10 mouse cellular contexts compared by ENCODE assay signal in genomic region chr15:86066836-86067580, GRCm38 (mm10). TPM values are rescaled to one million over a fixed set of nuclear protein-coding genes. Genes with fewer than 3 reads are reported as not detected.
DNase-seq lines count a peak whose midpoint lies in the region; ATAC-seq and TF ChIP-seq lines count a peak whose summit lies in the region.
"Had no signal": no experiment of that assay in that cellular context is flagged by ENCODE, and none has a peak within 500 bp of the region (broad histone marks: within the 10 kb centered on the region; RNA-seq: fewer than 3 reads in every experiment).

No protein-coding gene starts in this region.

- peak overlapping the region; percentile 25; the same call in 1 of the 2 replicates for H3K4me2 ChIP-seq in heart, embryonic 11.5 days
- no peak overlapping the region for H3K4me2 ChIP-seq in lung, embryonic 14.5 days
- H3K4me2 ChIP-seq in limb, embryonic 15.5 days: no peak overlapping the region
- no peak overlapping the region for H3K4me2 ChIP-seq in forebrain, embryonic 14.5 days (ENCODE audit: low read length)

- no peak; the same call in 1 of the 2 replicates for ATAC-seq in heart, embryonic 11.5 days (replicated peaks; ENCODE audit: insufficient number of reproducible peaks, low FRiP score, low TSS enrichment)
- peak; percentile 33; the same call in 1 of the 2 replicates for ATAC-seq in lung, embryonic 14.5 days (ENCODE audit: insufficient read depth)
- ATAC-seq in limb, embryonic 15.5 days (ENCODE audit: insufficient number of reproducible peaks, low FRiP score, low TSS enrichment, low read depth): 0 out of 2 replicates have a peak, but pooled peaks have one; percentile 16
- no peak for ATAC-seq in forebrain, embryonic 14.5 days

- no peak for DNase-seq in heart, adult 8-10 months (ENCODE audit: low spot score)
- no peak for DNase-seq in lung, embryonic 14.5 days
- no peak for DNase-seq in lung, postnatal 10 days
- no peak for DNase-seq in forebrain, embryonic 14.5 days (ENCODE audit: low spot score)
- no peak for DNase-seq in adipocyte (ENCODE audit: low spot score)
- DNase-seq: kidney, adult 18-20 months had no signal

- no peak overlapping the region for H3K4me3 ChIP-seq in heart, embryonic 11.5 days (ENCODE audit: low read depth, low read length)
- H3K4me3 ChIP-seq in lung, embryonic 14.5 days (ENCODE audit: low read depth, low read length): no peak overlapping the region
- no peak overlapping the region for H3K4me3 ChIP-seq in C2C12 (ENCODE audit: insufficient read depth, poor library complexity, severe bottlenecking)
- no peak overlapping the region for H3K4me3 ChIP-seq in limb, embryonic 15.5 days
- H3K4me3 ChIP-seq in forebrain, embryonic 14.5 days (ENCODE audit: low read depth, low read length): no peak overlapping the region

- no peaks in the 10 kb centered on the region for H3K9me3 ChIP-seq in heart, embryonic 11.5 days (replicated peaks; ENCODE audit: control insufficient read depth, low read length)
- H3K9me3 ChIP-seq in lung, embryonic 14.5 days (ENCODE audit: low read depth, low read length): no peaks in the 10 kb centered on the region
- H3K9me3 ChIP-seq in limb, embryonic 15.5 days: no peaks in the 10 kb centered on the region
- H3K9me3 ChIP-seq in forebrain, embryonic 14.5 days (replicated peaks; ENCODE audit: control insufficient read depth, low read length): no peaks in the 10 kb centered on the region

- no peak for TF ChIP-seq CTCF in lung, embryonic 14.5 days (IDR thresholded peaks at IDR 0.05; ENCODE audit: low read depth)
- TF ChIP-seq CTCF in C2C12 (IDR thresholded peaks at IDR 0.05; ENCODE audit: control insufficient read depth, insufficient read depth, insufficient read length): no peak

- H3ac ChIP-seq in C2C12 (ENCODE audit: control insufficient read depth, insufficient read length, low read depth): peak overlapping the region; percentile 8

- H3K79me3 ChIP-seq in C2C12 (ENCODE audit: low read depth): peaks cover 85% of the 10 kb centered on the region

- H3K36me3 ChIP-seq in heart, embryonic 11.5 days (ENCODE audit: control insufficient read depth, insufficient read depth, low read length): no peaks in the 10 kb centered on the region
- H3K36me3 ChIP-seq in lung, embryonic 14.5 days (ENCODE audit: insufficient read depth): no peaks in the 10 kb centered on the region
- H3K36me3 ChIP-seq in C2C12 (ENCODE audit: control insufficient read depth, insufficient read depth): peaks cover 37% of the 10 kb centered on the region
- no peaks in the 10 kb centered on the region for H3K36me3 ChIP-seq in limb, embryonic 15.5 days
- H3K36me3 ChIP-seq in forebrain, embryonic 14.5 days (ENCODE audit: control insufficient read depth, insufficient read depth, low read length): no peaks in the 10 kb centered on the region

- no peaks in the 10 kb centered on the region for H3K27me3 ChIP-seq in heart, embryonic 11.5 days (ENCODE audit: control insufficient read depth, insufficient read depth, low read length)
- no peaks in the 10 kb centered on the region for H3K27me3 ChIP-seq in lung, embryonic 14.5 days (ENCODE audit: insufficient read depth, low read length)
- H3K27me3 ChIP-seq in C2C12 (ENCODE audit: control insufficient read depth, insufficient read depth, insufficient read length): no peaks in the 10 kb centered on the region
- no peaks in the 10 kb centered on the region for H3K27me3 ChIP-seq in limb, embryonic 15.5 days
- H3K27me3 ChIP-seq in forebrain, embryonic 14.5 days (replicated peaks; ENCODE audit: control insufficient read depth, insufficient read depth, low read length): no peaks in the 10 kb centered on the region

- WGBS in heart, embryonic 11.5 days (ENCODE audit: insufficient replicate concordance): 51% methylated on average over 14 of the region's 14 CpGs
- WGBS in lung, embryonic 14.5 days: 36% methylated on average over 14 of the region's 14 CpGs
- WGBS in limb, embryonic 15.5 days: 53% methylated on average over 13 of the region's 14 CpGs
- WGBS in forebrain, embryonic 14.5 days: 76% methylated on average over 14 of the region's 14 CpGs

- H3K9ac ChIP-seq in heart, embryonic 11.5 days (ENCODE audit: low read depth, low read length): no peak overlapping the region
- H3K9ac ChIP-seq in lung, embryonic 14.5 days: no peak overlapping the region
- no peak overlapping the region for H3K9ac ChIP-seq in limb, embryonic 15.5 days
- H3K9ac ChIP-seq in forebrain, embryonic 14.5 days (ENCODE audit: low read length): no peak overlapping the region

- 0 out of 2 replicates have a peak overlapping the region, but pooled peaks have one; percentile 16 for H3K27ac ChIP-seq in heart, embryonic 11.5 days (ENCODE audit: low read depth, low read length)
- H3K27ac ChIP-seq in lung, embryonic 14.5 days (ENCODE audit: low read depth): 0 out of 2 replicates have a peak overlapping the region, but pooled peaks have one; percentile 4
- H3K27ac ChIP-seq in limb, embryonic 15.5 days: no peak overlapping the region
- H3K27ac ChIP-seq in forebrain, embryonic 14.5 days (ENCODE audit: low read depth, low read length): no peak overlapping the region

- peaks cover 100% of the 10 kb centered on the region for H3K79me2 ChIP-seq in C2C12 (ENCODE audit: control insufficient read depth, insufficient read depth)

- H3K4me1 ChIP-seq in heart, embryonic 11.5 days (ENCODE audit: control insufficient read depth, insufficient read depth, low read length): peaks cover 42% of the 10 kb centered on the region
- peaks cover 20% of the 10 kb centered on the region; the same call in 1 of the 2 replicates for H3K4me1 ChIP-seq in lung, embryonic 14.5 days (ENCODE audit: insufficient read depth)
- peaks cover 32% of the 10 kb centered on the region for H3K4me1 ChIP-seq in limb, embryonic 15.5 days
- peaks cover 44% of the 10 kb centered on the region for H3K4me1 ChIP-seq in forebrain, embryonic 14.5 days (ENCODE audit: control insufficient read depth, insufficient read depth, low read length)

TF ChIP-seq in C2C12, 6 proteins besides CTCF, POLR2A, EP300 and RAD21:
- no peak for TF ChIP-seq MYOG (IDR thresholded peaks at IDR 0.05; ENCODE audit: control insufficient read depth, extremely low read depth, insufficient read length)
- peak; percentile 34 for TF ChIP-seq MYOD1 (IDR thresholded peaks at IDR 0.05; ENCODE audit: control insufficient read depth, insufficient read length, low read depth)
- TF ChIP-seq MAX (IDR thresholded peaks at IDR 0.05): no peak
- no peak for TF ChIP-seq CEBPB (IDR thresholded peaks at IDR 0.05; ENCODE audit: low read depth)
- peak; percentile 17 for TF ChIP-seq FOSL1 (IDR thresholded peaks at IDR 0.05; ENCODE audit: insufficient read depth, low read length, poor library complexity, severe bottlenecking)
- no peak for TF ChIP-seq USF1 (IDR thresholded peaks at IDR 0.05; ENCODE audit: low read depth)

RNA-seq across cellular contexts. Expression of gene Gramd4, which starts 9.5 kb away (rescaled TPM):
- 4.9 and 6.5 TPM in 2 replicates for polyA plus RNA-seq in heart, embryonic 11.5 days (2014; fragmentation: Nextera tagmentation; extraction: Ambion mirVana)
- total RNA-seq in heart, adult 8-10 months (2022): 10 to 100 TPM; 26.1 to 31.8 (median 27.3) TPM
- polyA plus RNA-seq in lung, embryonic 14.5 days (2014; fragmentation: Nextera tagmentation; extraction: Ambion mirVana): 8.6 and 9.8 TPM in 2 replicates
- polyA plus RNA-seq in C2C12 (2012; fragmentation: generic; extraction: Trizol): 36.2 TPM
- 15.6 and 22.0 TPM in 2 replicates for polyA plus RNA-seq in limb, embryonic 15.5 days (2015; fragmentation: Nextera tagmentation; extraction: Ambion mirVana)
- polyA plus RNA-seq in forebrain, embryonic 14.5 days (2014; fragmentation: Nextera tagmentation; extraction: Ambion mirVana): 20.7 and 28.0 TPM in 2 replicates

RNA-seq across cellular contexts. Expression of gene Celsr1, which starts 33.4 kb away (rescaled TPM):
- polyA plus RNA-seq in heart, embryonic 11.5 days (2014; fragmentation: Nextera tagmentation; extraction: Ambion mirVana): 2.1 and 2.2 TPM in 2 replicates
- total RNA-seq in heart, adult 8-10 months (2022): 1 to 10 TPM; 3.2 to 7.3 (median 4.5) TPM
- 9.0 and 9.9 TPM in 2 replicates for polyA plus RNA-seq in lung, embryonic 14.5 days (2014; fragmentation: Nextera tagmentation; extraction: Ambion mirVana)
- polyA plus RNA-seq in C2C12 (2012; fragmentation: generic; extraction: Trizol): 0.16 TPM
- 2.7 and 3.6 TPM in 2 replicates for polyA plus RNA-seq in limb, embryonic 15.5 days (2015; fragmentation: Nextera tagmentation; extraction: Ambion mirVana)
- 8.6 and 9.6 TPM in 2 replicates for polyA plus RNA-seq in forebrain, embryonic 14.5 days (2014; fragmentation: Nextera tagmentation; extraction: Ambion mirVana)
- total RNA-seq: CH12.LX had no signal

Comparison
In these comparisons a context has a peak if more than half of its experiments do, and no peak if none do; other contexts are left out.
1. ATAC-seq: peak in lung, embryonic 14.5 days (single experiment) and limb, embryonic 15.5 days (single experiment); none in heart, embryonic 11.5 days (single experiment) and forebrain, embryonic 14.5 days (single experiment).
2. H3K27ac ChIP-seq: peak in heart, embryonic 11.5 days (single experiment) and lung, embryonic 14.5 days (single experiment); none in limb, embryonic 15.5 days (single experiment) and forebrain, embryonic 14.5 days (single experiment).